Mouse (Mus musculus): ENCODE results near the gene Onecut3. TPM values are rescaled to one million over a fixed set of nuclear protein-coding genes. Genes with fewer than 3 reads are reported as not detected.
A peak's percentile ranks its signal among the peaks of the same experiment; 100 is the strongest.

Gene Onecut3
- polyA plus RNA-seq, 1 experiment from 2014 or later = 0.25 TPM

DNA sequence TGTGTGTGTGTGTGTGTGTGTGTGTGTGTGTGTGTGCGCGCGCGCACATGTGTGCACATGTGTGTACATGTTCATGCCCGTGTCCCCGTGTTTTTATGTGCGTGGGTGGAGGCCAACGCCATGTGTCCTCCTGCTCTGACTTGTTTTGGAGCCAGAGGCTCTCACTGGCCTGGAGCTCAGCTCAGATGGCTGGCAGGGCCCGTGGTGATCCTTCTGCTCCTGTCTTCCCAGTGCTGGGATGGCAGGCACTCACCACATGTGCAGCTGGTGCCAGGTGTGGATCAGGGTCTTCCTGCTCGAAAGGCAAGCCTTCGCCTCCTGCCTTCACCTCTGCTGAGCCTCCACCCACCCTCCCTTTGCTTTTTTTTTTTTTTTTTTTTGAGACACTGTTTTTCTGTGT, 35.0 kb upstream of the Onecut3 start:
- Histone ChIP-seq H3K9ac (replicated peaks; ENCODE audit: low read depth, low read length) (no peak overlapping the region), H3K27me3 (ENCODE audit: control insufficient read depth, insufficient read depth, low read length) (no peaks in the 10 kb centered on the region), H3K9me3 (ENCODE audit: control insufficient read depth, low read depth, low read length) (no peaks in the 10 kb centered on the region), H3K4me1 (ENCODE audit: control insufficient read depth, insufficient read depth, low read length) (no peaks in the 10 kb centered on the region), H3K4me2 (replicated peaks; ENCODE audit: low read depth, low read length) (no peak overlapping the region), H3K27ac (ENCODE audit: low read length) (no peak overlapping the region), H3K4me3 (ENCODE audit: low read depth, low read length) (no peak overlapping the region), H3K36me3 (ENCODE audit: control insufficient read depth, insufficient read depth, low read length) (no peaks in the 10 kb centered on the region)
- no peak for ATAC-seq (ENCODE audit: insufficient number of reproducible peaks, insufficient read depth, low FRiP score, low read depth)
- WGBS = 90% methylated on average over 11 of the region's 11 CpGs

DNA sequence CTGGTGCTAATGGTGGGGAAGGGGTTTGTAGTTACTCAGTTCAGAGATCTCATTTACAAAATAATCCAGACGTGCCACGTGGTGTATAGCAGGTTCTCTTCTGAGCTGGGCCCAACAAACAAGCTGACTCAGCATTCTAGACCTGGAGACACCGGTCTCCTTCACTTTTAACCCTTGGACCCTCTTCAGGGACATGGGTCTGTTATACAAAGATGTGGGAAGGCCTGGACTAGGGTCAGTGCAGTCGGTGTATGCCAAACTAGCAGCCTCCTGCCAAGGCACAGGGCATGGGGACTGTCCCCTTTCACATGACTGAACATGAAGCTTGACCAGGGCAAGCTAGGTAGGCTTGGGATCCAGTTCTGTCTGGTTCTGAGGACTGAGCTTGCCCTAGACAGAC, 34.3 kb upstream of the Onecut3 start:
- H3K9me3 ChIP-seq (ENCODE audit: control insufficient read depth, low read depth, low read length) = no peaks in the 10 kb centered on the region
- 67% methylated on average over 4 of the region's 4 CpGs for WGBS
- ATAC-seq (ENCODE audit: insufficient number of reproducible peaks, insufficient read depth, low FRiP score, low read depth) = no peak
- no peaks in the 10 kb centered on the region for H3K4me1 ChIP-seq (ENCODE audit: control insufficient read depth, insufficient read depth, low read length)
- H3K4me3 ChIP-seq (ENCODE audit: low read depth, low read length) = no peak overlapping the region
- no peak overlapping the region for H3K4me2 ChIP-seq (replicated peaks; ENCODE audit: low read depth, low read length)
- no peak overlapping the region for H3K27ac ChIP-seq (ENCODE audit: low read length)
- H3K36me3 ChIP-seq (ENCODE audit: control insufficient read depth, insufficient read depth, low read length) = no peaks in the 10 kb centered on the region
- H3K9ac ChIP-seq (replicated peaks; ENCODE audit: low read depth, low read length) = no peak overlapping the region
- H3K27me3 ChIP-seq (ENCODE audit: control insufficient read depth, insufficient read depth, low read length) = no peaks in the 10 kb centered on the region

DNA sequence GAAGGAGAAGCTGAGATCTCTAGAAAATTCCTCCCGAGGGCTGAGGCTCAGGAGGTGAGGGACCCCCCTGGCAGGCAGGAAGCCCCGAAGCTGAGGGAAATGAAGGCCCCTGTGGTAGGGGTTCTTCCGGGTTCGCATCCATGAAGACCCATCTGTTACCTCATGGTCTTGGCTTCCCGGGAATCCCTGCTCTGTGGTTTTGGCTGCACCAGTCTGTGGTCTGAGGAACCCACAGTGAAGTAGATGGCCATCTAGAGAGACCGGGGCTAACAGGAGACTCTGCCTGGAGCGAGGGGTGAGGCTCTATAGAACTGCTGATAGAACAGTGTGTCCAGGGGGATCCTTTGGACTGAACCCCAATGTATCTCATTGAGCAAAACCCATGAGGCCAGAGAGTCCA, 33.3 kb upstream of the Onecut3 start:
- no peaks in the 10 kb centered on the region for H3K27me3 ChIP-seq (ENCODE audit: control insufficient read depth, insufficient read depth, low read length)
- no peak overlapping the region for H3K4me2 ChIP-seq (replicated peaks; ENCODE audit: low read depth, low read length)
- no peak overlapping the region for H3K4me3 ChIP-seq (ENCODE audit: low read depth, low read length)
- H3K27ac ChIP-seq (ENCODE audit: low read length) = no peak overlapping the region
- no peak overlapping the region for H3K9ac ChIP-seq (replicated peaks; ENCODE audit: low read depth, low read length)
- WGBS = 71% methylated on average over 7 of the region's 7 CpGs
- H3K4me1 ChIP-seq (ENCODE audit: control insufficient read depth, insufficient read depth, low read length) = no peaks in the 10 kb centered on the region
- no peak for ATAC-seq (ENCODE audit: insufficient number of reproducible peaks, insufficient read depth, low FRiP score, low read depth)
- no peaks in the 10 kb centered on the region for H3K9me3 ChIP-seq (ENCODE audit: control insufficient read depth, low read depth, low read length)
- H3K36me3 ChIP-seq (ENCODE audit: control insufficient read depth, insufficient read depth, low read length) = no peaks in the 10 kb centered on the region

DNA sequence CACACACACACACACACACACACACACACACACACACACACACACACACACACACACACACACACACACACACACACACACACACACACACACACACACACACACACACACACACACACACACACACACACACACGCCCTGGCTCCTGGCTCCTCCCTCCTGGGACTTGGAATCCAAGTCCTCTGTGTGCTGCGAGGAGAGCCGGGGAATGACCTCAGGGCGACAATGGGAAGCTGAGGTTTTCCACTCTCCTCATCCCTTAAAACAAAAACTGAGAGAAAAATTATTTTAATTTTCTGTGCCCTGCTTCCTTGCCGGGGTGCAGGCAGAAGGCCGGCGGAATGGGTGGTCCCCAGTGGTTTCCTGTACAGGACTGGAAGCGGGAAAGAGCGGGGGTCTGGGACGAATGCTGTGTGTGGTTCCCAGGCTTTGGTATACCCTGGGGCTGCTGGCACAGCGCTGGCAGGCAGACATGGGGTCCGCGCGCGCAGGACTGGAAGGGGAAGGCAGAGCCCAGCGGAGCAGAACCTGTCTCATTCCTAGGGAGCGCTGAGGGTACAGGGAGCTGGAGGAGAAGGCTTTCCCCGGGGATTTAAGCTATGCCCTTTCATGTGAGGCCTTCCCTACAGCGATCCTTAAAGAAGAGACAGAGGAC, 30.1 kb upstream of the Onecut3 start:
- Histone ChIP-seq H3K4me1 (ENCODE audit: control insufficient read depth, insufficient read depth, low read length) (no peaks in the 10 kb centered on the region), H3K27me3 (ENCODE audit: control insufficient read depth, insufficient read depth, low read length) (no peaks in the 10 kb centered on the region), H3K4me2 (replicated peaks; ENCODE audit: low read depth, low read length) (0 out of 2 replicates have a peak overlapping the region, but pooled peaks have one; percentile 7), H3K36me3 (ENCODE audit: control insufficient read depth, insufficient read depth, low read length) (no peaks in the 10 kb centered on the region), H3K4me3 (ENCODE audit: low read depth, low read length) (no peak overlapping the region), H3K9ac (replicated peaks; ENCODE audit: low read depth, low read length) (0 out of 2 replicates have a peak overlapping the region, but pooled peaks have one; percentile 18), H3K27ac (ENCODE audit: low read length) (no peak overlapping the region), H3K9me3 (ENCODE audit: control insufficient read depth, low read depth, low read length) (no peaks in the 10 kb centered on the region)
- ATAC-seq (ENCODE audit: insufficient number of reproducible peaks, insufficient read depth, low FRiP score, low read depth) = no peak
- WGBS = 13% methylated on average over 19 of the region's 19 CpGs

DNA sequence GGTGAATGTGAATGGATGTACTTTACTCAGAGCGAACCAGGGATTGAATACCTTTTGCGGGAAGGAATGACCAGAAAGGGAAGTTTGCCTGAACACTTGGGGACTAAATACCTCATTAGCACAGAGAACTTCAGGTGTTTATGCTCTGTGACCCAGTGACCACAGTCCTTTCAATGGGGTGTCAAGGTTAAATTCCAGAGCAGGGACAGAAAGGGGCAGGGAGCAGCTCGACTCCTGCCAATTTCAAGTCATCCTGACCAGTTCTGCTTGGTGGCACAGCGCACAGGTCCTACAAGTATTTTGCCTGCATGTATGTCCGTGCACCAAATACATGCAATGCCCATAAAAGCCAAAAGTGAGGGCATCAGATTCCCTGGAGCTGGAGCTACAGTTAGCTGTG, 29.6 kb upstream of the Onecut3 start:
- no peak overlapping the region for H3K4me2 ChIP-seq (replicated peaks; ENCODE audit: low read depth, low read length)

DNA sequence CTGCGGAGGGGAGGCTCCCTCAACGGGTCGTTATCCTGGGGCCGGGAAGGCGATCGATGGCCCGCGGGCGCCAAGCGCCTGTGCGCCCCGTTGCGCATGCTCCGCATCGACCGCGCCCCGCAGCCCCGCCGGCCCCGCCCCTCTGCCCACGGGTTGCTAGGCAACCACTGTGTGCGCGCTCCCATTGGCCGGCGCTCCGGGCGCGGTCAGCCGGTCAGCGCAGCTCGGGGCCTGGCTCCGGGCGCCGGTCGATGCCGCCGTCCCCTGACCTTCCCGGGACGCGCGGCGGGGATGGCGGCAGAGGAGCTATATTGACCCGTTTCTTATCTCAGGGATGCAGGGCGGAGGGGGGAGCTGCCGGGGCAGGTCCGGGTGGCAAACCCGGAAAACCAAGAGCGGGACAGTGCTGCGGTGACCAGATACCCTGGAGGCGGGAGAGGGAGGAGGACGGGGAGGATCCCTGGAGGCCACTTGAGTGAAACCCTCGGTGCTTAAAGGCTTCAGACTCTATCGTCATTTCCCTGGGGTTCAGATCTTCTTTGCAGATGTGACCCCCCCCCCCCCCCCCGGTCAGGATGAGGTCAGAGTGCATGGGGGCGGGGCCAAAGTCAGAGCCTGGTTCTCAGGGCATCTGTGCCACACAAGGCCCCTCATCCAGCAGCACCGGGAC, 19.2 kb upstream of the Onecut3 start:
- Histone ChIP-seq H3K9ac (replicated peaks; ENCODE audit: low read depth, low read length) (peak overlapping the region; percentile 36; the same call in 1 of the 2 replicates), H3K27ac (ENCODE audit: low read length) (no peak overlapping the region), H3K4me1 (ENCODE audit: control insufficient read depth, insufficient read depth, low read length) (no peaks in the 10 kb centered on the region), H3K36me3 (ENCODE audit: control insufficient read depth, insufficient read depth, low read length) (no peaks in the 10 kb centered on the region), H3K9me3 (ENCODE audit: control insufficient read depth, low read depth, low read length) (no peaks in the 10 kb centered on the region), H3K27me3 (ENCODE audit: control insufficient read depth, insufficient read depth, low read length) (0 out of 2 replicates have a peak, but pooled peaks cover 2% of the 10 kb centered on the region), H3K4me3 (ENCODE audit: low read depth, low read length) (peak overlapping the region; percentile 50), H3K4me2 (replicated peaks; ENCODE audit: low read depth, low read length) (peak overlapping the region; percentile 65)
- ATAC-seq (ENCODE audit: insufficient number of reproducible peaks, insufficient read depth, low FRiP score, low read depth) = peak; percentile 89
- WGBS = under 1% methylated on average over 57 of the region's 58 CpGs

More for the DNA sequence above, 29.6 kb upstream of the Onecut3 start:
- no peak overlapping the region for H3K9ac ChIP-seq (replicated peaks; ENCODE audit: low read depth, low read length)
- 61% methylated on average over 5 of the region's 5 CpGs for WGBS
- ATAC-seq (ENCODE audit: insufficient number of reproducible peaks, insufficient read depth, low FRiP score, low read depth) = no peak
- no peaks in the 10 kb centered on the region for H3K36me3 ChIP-seq (ENCODE audit: control insufficient read depth, insufficient read depth, low read length)
- no peaks in the 10 kb centered on the region for H3K9me3 ChIP-seq (ENCODE audit: control insufficient read depth, low read depth, low read length)
- no peaks in the 10 kb centered on the region for H3K27me3 ChIP-seq (ENCODE audit: control insufficient read depth, insufficient read depth, low read length)
- no peak overlapping the region for H3K27ac ChIP-seq (ENCODE audit: low read length)
- H3K4me3 ChIP-seq (ENCODE audit: low read depth, low read length) = no peak overlapping the region
- no peaks in the 10 kb centered on the region for H3K4me1 ChIP-seq (ENCODE audit: control insufficient read depth, insufficient read depth, low read length)

DNA sequence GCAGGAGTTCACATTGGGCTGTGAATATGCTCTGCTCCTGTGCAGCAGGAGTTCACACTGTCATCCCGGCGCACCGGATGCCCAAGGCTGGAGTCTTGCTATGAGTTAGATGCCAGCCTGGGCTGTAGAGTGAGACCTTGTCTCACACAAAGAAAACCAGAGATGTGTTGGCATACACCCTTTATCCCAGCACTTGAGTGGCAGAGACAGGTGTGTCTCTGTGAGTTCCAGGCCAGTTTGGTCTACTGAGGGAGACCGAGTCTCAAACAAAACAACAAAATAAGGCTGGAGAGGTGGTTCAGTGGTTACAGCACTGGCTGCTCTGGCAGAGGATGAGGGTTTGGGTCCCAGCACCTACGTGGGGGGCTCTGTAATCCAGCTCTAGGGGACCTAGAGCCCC, 16.1 kb upstream of the Onecut3 start:
- WGBS = 77% methylated on average over 5 of the region's 5 CpGs
- Histone ChIP-seq H3K9me3 (ENCODE audit: control insufficient read depth, low read depth, low read length) (no peaks in the 10 kb centered on the region), H3K4me1 (ENCODE audit: control insufficient read depth, insufficient read depth, low read length) (no peaks in the 10 kb centered on the region), H3K27ac (ENCODE audit: low read length) (no peak overlapping the region), H3K4me2 (replicated peaks; ENCODE audit: low read depth, low read length) (no peak overlapping the region), H3K27me3 (ENCODE audit: control insufficient read depth, insufficient read depth, low read length) (peaks cover 6% of the 10 kb centered on the region; the same call in 1 of the 2 replicates), H3K9ac (replicated peaks; ENCODE audit: low read depth, low read length) (no peak overlapping the region), H3K4me3 (ENCODE audit: low read depth, low read length) (no peak overlapping the region), H3K36me3 (ENCODE audit: control insufficient read depth, insufficient read depth, low read length) (no peaks in the 10 kb centered on the region)
- no peak for ATAC-seq (ENCODE audit: insufficient number of reproducible peaks, insufficient read depth, low FRiP score, low read depth)

DNA sequence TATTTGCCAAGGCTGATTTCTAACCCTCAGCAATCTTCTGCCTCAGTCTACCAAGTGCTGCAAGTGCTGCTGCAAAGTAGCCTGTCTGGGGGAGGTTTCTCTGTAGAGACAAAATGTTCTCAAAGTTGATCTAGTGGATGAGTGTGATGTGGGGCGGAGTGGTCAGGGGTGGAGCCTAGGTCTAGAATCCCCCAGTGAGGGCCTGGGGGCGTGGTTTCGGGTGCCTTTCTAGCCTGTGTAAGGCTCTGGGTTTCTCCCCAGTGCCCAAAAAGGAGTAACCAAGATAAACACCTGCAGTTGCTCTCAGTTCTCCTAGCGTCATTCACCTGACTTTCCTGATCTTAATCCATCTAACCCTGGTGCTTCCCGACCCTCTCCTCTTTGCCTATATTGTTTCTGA, 13.6 kb upstream of the Onecut3 start:
- Histone ChIP-seq H3K4me1 (ENCODE audit: control insufficient read depth, insufficient read depth, low read length) (no peaks in the 10 kb centered on the region), H3K36me3 (ENCODE audit: control insufficient read depth, insufficient read depth, low read length) (no peaks in the 10 kb centered on the region), H3K27ac (ENCODE audit: low read length) (no peak overlapping the region), H3K9me3 (ENCODE audit: control insufficient read depth, low read depth, low read length) (no peaks in the 10 kb centered on the region), H3K27me3 (ENCODE audit: control insufficient read depth, insufficient read depth, low read length) (peaks cover 15% of the 10 kb centered on the region; the same call in 1 of the 2 replicates), H3K4me3 (ENCODE audit: low read depth, low read length) (no peak overlapping the region), H3K4me2 (replicated peaks; ENCODE audit: low read depth, low read length) (no peak overlapping the region), H3K9ac (replicated peaks; ENCODE audit: low read depth, low read length) (no peak overlapping the region)
- 17% methylated on average over 5 of the region's 5 CpGs for WGBS
- no peak for ATAC-seq (ENCODE audit: insufficient number of reproducible peaks, insufficient read depth, low FRiP score, low read depth)
